Mouse (Mus musculus) embryonic facial prominence, embryonic 11.5 days (tissue): ENCODE results near the gene Tctn1. TPM values are rescaled to one million over a fixed set of nuclear protein-coding genes. Genes with fewer than 3 reads are reported as not detected.

Experiments
- ATAC-seq: fragments of 200-750 bp; cut with Nextera tagmentation; replicated peaks from 2 replicates; pipeline ENCODE4 v1.8.0; 2017; ENCODE audit warnings: low read depth; ENCODE audit not compliant: insufficient number of reproducible peaks, low FRiP score, low TSS enrichment
- DNase-seq: peaks from one replicate; pipeline ENCODE4 v3.0.0-alpha.2; 2015; ENCODE audit warnings: low spot score
- H3K27ac ChIP-seq: fragments of 300-500 bp; sonication (generic); replicated peaks from 2 replicates; pipeline ENCODE4 v1.5.1; 2014; ENCODE audit warnings: mild to moderate bottlenecking, low read depth, low read length, control low read depth
- H3K27me3 ChIP-seq: fragments of 300-500 bp; sonication (generic); 2 replicates; pipeline ENCODE4 v1.6.1; 2014; ENCODE audit warnings: mild to moderate bottlenecking, low read length, moderate library complexity, mixed read lengths; ENCODE audit not compliant: control insufficient read depth, insufficient read depth
- H3K36me3 ChIP-seq: fragments of 300-500 bp; sonication (generic); replicated peaks from 2 replicates; pipeline ENCODE4 v1.6.1; 2014; ENCODE audit warnings: low read depth, mild to moderate bottlenecking, low read length, moderate library complexity, mixed read lengths; ENCODE audit not compliant: control insufficient read depth, insufficient read depth
- H3K4me1 ChIP-seq: fragments of 300-500 bp; sonication (generic); 2 replicates; pipeline ENCODE4 v1.6.1; 2014; ENCODE audit warnings: low read length, mixed read lengths; ENCODE audit not compliant: control insufficient read depth, insufficient read depth
- H3K4me2 ChIP-seq: fragments of 300-500 bp; sonication (generic); 2 replicates; pipeline ENCODE4 v1.6.1; 2014; ENCODE audit warnings: low read depth, mild to moderate bottlenecking, control low read depth, low read length, moderate library complexity
- H3K4me3 ChIP-seq: fragments of 300-500 bp; sonication (generic); 2 replicates; pipeline ENCODE4 v1.5.1; 2014; ENCODE audit warnings: low read depth, low read length, control low read depth
- H3K9ac ChIP-seq: fragments of 300-500 bp; sonication (generic); replicated peaks from 2 replicates; pipeline ENCODE4 v1.6.1; 2014; ENCODE audit warnings: mild to moderate bottlenecking, control low read depth, low read length
- H3K9me3 ChIP-seq: fragments of 300-500 bp; sonication (generic); replicated peaks from 2 replicates; pipeline ENCODE4 v1.6.1; 2016; ENCODE audit warnings: mild to moderate bottlenecking, low read length, inconsistent platforms, mixed read lengths; ENCODE audit not compliant: control insufficient read depth
- WGBS: fragments of 180-500 bp; shearing (Covaris S2); extraction: QIAGEN DNeasy Blood & Tissue Kit; methylation state at CpG from one replicate; pipeline ENCODE4 v1.1.7; 2014; 5-methylcytosine and 5-hydroxymethylcytosine counted together
- polyA plus RNA-seq: library from polyadenylated mRNA; unstranded; fragments of >200 nt; fragmentation: Nextera tagmentation; extraction: Ambion mirVana; gene quantifications from 2 replicates; pipeline ENCODE4 v1.2.1, GENCODE M21; 2014

The Tctn1 gene
- polyA plus RNA-seq, 1 experiment from 2014 or later: 3.5 TPM

- H3K4me3 ChIP-seq: no peak overlapping the region; the same call in 1 of the 2 replicates
- H3K9ac ChIP-seq: no peak overlapping the region
- H3K27me3 ChIP-seq: no peaks in the 10 kb centered on the region
- DNase-seq: no peak
- H3K4me2 ChIP-seq: peak overlapping the region; percentile 98
- no peak overlapping the region for H3K27ac ChIP-seq
- no peaks in the 10 kb centered on the region for H3K36me3 ChIP-seq
- no peaks in the 10 kb centered on the region for H3K9me3 ChIP-seq
- ATAC-seq: 0 out of 2 replicates have a peak, but pooled peaks have one; percentile 24
- no peaks in the 10 kb centered on the region for H3K4me1 ChIP-seq
- 26% methylated on average over 2 of the region's 2 CpGs for WGBS
Measured at GRCm38 (mm10) chr5:122283828-122284182, 19.5 kb upstream of the Tctn1 start.

GRCm38 (mm10) chr5:122280827-122281462, 16.7 kb upstream of the Tctn1 start:
- ATAC-seq (no peak), DNase-seq (peak; percentile 41)
- H3K4me3 ChIP-seq: no peak overlapping the region
- H3K36me3 ChIP-seq: no peaks in the 10 kb centered on the region
- no peak overlapping the region for H3K4me2 ChIP-seq
- no peak overlapping the region for H3K27ac ChIP-seq
- no peak overlapping the region for H3K9ac ChIP-seq
- H3K9me3 ChIP-seq: no peaks in the 10 kb centered on the region
- H3K27me3 ChIP-seq: no peaks in the 10 kb centered on the region
- H3K4me1 ChIP-seq: no peaks in the 10 kb centered on the region
- WGBS: 25% methylated on average over 19 of the region's 19 CpGs

GRCm38 (mm10) chr5:122280422-122280826, 16.2 kb upstream of the Tctn1 start:
- peak; percentile 23 for DNase-seq
- H3K27me3 ChIP-seq: no peaks in the 10 kb centered on the region
- no peak overlapping the region for H3K4me3 ChIP-seq
- no peaks in the 10 kb centered on the region for H3K4me1 ChIP-seq
- no peak overlapping the region for H3K4me2 ChIP-seq
- WGBS: 41% methylated on average over 6 of the region's 6 CpGs
- H3K9ac ChIP-seq: no peak overlapping the region
- no peaks in the 10 kb centered on the region for H3K9me3 ChIP-seq
- no peak overlapping the region for H3K27ac ChIP-seq
- ATAC-seq: no peak
- no peaks in the 10 kb centered on the region for H3K36me3 ChIP-seq

GRCm38 (mm10) chr5:122279799-122280421, 15.7 kb upstream of the Tctn1 start:
- DNase-seq (no peak), ATAC-seq (no peak)
- 85% methylated on average over 12 of the region's 12 CpGs for WGBS
- no peaks in the 10 kb centered on the region for H3K9me3 ChIP-seq
- no peak overlapping the region for H3K4me2 ChIP-seq
- no peak overlapping the region for H3K27ac ChIP-seq
- no peaks in the 10 kb centered on the region for H3K27me3 ChIP-seq
- no peak overlapping the region for H3K4me3 ChIP-seq
- H3K4me1 ChIP-seq: no peaks in the 10 kb centered on the region
- H3K9ac ChIP-seq: no peak overlapping the region
- H3K36me3 ChIP-seq: no peaks in the 10 kb centered on the region

- WGBS: 88% methylated on average over 7 of the region's 7 CpGs
- no peaks in the 10 kb centered on the region for H3K4me1 ChIP-seq
- H3K4me3 ChIP-seq: no peak overlapping the region
Measured at GRCm38 (mm10) chr5:122278946-122279345, 14.7 kb upstream of the Tctn1 start.

GRCm38 (mm10) chr5:122274785-122275184, 10.5 kb upstream of the Tctn1 start:
- 15% methylated on average over 5 of the region's 5 CpGs for WGBS
- DNase-seq: peak; percentile 51
- H3K9me3 ChIP-seq: no peaks in the 10 kb centered on the region
- H3K4me3 ChIP-seq: no peak overlapping the region
- no peaks in the 10 kb centered on the region for H3K4me1 ChIP-seq
- H3K27ac ChIP-seq: no peak overlapping the region
- H3K36me3 ChIP-seq: no peaks in the 10 kb centered on the region
- no peak for ATAC-seq
- no peaks in the 10 kb centered on the region for H3K27me3 ChIP-seq
- no peak overlapping the region for H3K4me2 ChIP-seq
- H3K9ac ChIP-seq: no peak overlapping the region

More at GRCm38 (mm10) chr5:122278946-122279345, 14.7 kb upstream of the Tctn1 start:
- Histone ChIP-seq H3K4me2 (no peak overlapping the region), H3K9me3 (no peaks in the 10 kb centered on the region), H3K36me3 (no peaks in the 10 kb centered on the region), H3K27me3 (no peaks in the 10 kb centered on the region), H3K27ac (no peak overlapping the region), H3K9ac (no peak overlapping the region)
- DNase-seq: no peak
- no peak for ATAC-seq

- no peak overlapping the region for H3K4me2 ChIP-seq
- no peaks in the 10 kb centered on the region for H3K9me3 ChIP-seq
- no peak overlapping the region for H3K4me3 ChIP-seq
- 80% methylated on average over 5 of the region's 5 CpGs for WGBS
- H3K9ac ChIP-seq: no peak overlapping the region
- H3K27me3 ChIP-seq: no peaks in the 10 kb centered on the region
- no peak for DNase-seq
- no peaks in the 10 kb centered on the region for H3K4me1 ChIP-seq
- no peak for ATAC-seq
- H3K27ac ChIP-seq: no peak overlapping the region
- H3K36me3 ChIP-seq: no peaks in the 10 kb centered on the region
Measured at GRCm38 (mm10) chr5:122272821-122273220, 8.6 kb upstream of the Tctn1 start.

GRCm38 (mm10) chr5:122268858-122269604, 4.8 kb upstream of the Tctn1 start:
- no peak overlapping the region for H3K27ac ChIP-seq
- H3K4me3 ChIP-seq: no peak overlapping the region
- no peaks in the 10 kb centered on the region for H3K4me1 ChIP-seq
- no peak for ATAC-seq
- no peak overlapping the region for H3K4me2 ChIP-seq
- no peak overlapping the region for H3K9ac ChIP-seq
- no peaks in the 10 kb centered on the region for H3K9me3 ChIP-seq
- 69% methylated on average over 12 of the region's 12 CpGs for WGBS
- DNase-seq: no peak
- no peaks in the 10 kb centered on the region for H3K36me3 ChIP-seq
- H3K27me3 ChIP-seq: no peaks in the 10 kb centered on the region
